Mouse (Mus musculus): ENCODE results near the gene Kif26a. TPM values are rescaled to one million over a fixed set of nuclear protein-coding genes. Genes with fewer than 3 reads are reported as not detected.

The Kif26a gene
- polyA plus RNA-seq (2012) = 0.01 TPM in 1 of 2 replicates, not detected in the other

- H3K4me3 ChIP-seq (replicated peaks) = peak within 1 kb of the TSS; percentile 32
- peaks cover 9% of the 10 kb centered on the region for H3K4me1 ChIP-seq (ENCODE audit: control insufficient read depth)
- TF ChIP-seq GATA1 (IDR thresholded peaks at IDR 0.05; ENCODE audit: low read length) (no peak), TAL1 (IDR thresholded peaks at IDR 0.05; ENCODE audit: low read length) (no peak)
- peaks cover 70% of the 10 kb centered on the region for H3K27me3 ChIP-seq (ENCODE audit: control insufficient read depth)
- H3K9me3 ChIP-seq (ENCODE audit: control insufficient read depth, low read length) = no peaks in the 10 kb centered on the region
- no peaks in the 10 kb centered on the region for H3K36me3 ChIP-seq (ENCODE audit: control insufficient read depth)
These were observed at the start of gene Kif26a for GRCm38 (mm10) chr12:112145875-112146651. Kif26a (plus strand) TSS chr12:112146208.

GRCm38 (mm10) chr12:112096733-112097117, 49.3 kb upstream of the Kif26a start:
- Histone ChIP-seq H3K27me3 (ENCODE audit: control insufficient read depth) (no peaks in the 10 kb centered on the region), H3K9me3 (ENCODE audit: control insufficient read depth, low read length) (no peaks in the 10 kb centered on the region)

GRCm38 (mm10) chr12:112100106-112100505, 45.9 kb upstream of the Kif26a start:
- TF ChIP-seq TAL1 (IDR thresholded peaks at IDR 0.05; ENCODE audit: low read length) (no peak), GATA1 (IDR thresholded peaks at IDR 0.05; ENCODE audit: low read length) (no peak)
- no peaks in the 10 kb centered on the region for H3K36me3 ChIP-seq (ENCODE audit: control insufficient read depth)
- no peak overlapping the region for H3K4me3 ChIP-seq (replicated peaks)
- no peaks in the 10 kb centered on the region for H3K27me3 ChIP-seq (ENCODE audit: control insufficient read depth)
- H3K9me3 ChIP-seq (ENCODE audit: control insufficient read depth, low read length) = no peaks in the 10 kb centered on the region
- H3K4me1 ChIP-seq (ENCODE audit: control insufficient read depth) = peaks cover 18% of the 10 kb centered on the region

More at GRCm38 (mm10) chr12:112096733-112097117, 49.3 kb upstream of the Kif26a start:
- Histone ChIP-seq H3K4me1 (ENCODE audit: control insufficient read depth) (no peaks in the 10 kb centered on the region), H3K4me3 (replicated peaks) (no peak overlapping the region), H3K36me3 (ENCODE audit: control insufficient read depth) (no peaks in the 10 kb centered on the region)
- no peak for TF ChIP-seq TAL1 (IDR thresholded peaks at IDR 0.05; ENCODE audit: low read length)
- no peak for TF ChIP-seq GATA1 (IDR thresholded peaks at IDR 0.05; ENCODE audit: low read length)

- TF ChIP-seq TAL1 (IDR thresholded peaks at IDR 0.05; ENCODE audit: low read length) = no peak
- no peak for TF ChIP-seq GATA1 (IDR thresholded peaks at IDR 0.05; ENCODE audit: low read length)
- no peaks in the 10 kb centered on the region for H3K27me3 ChIP-seq (ENCODE audit: control insufficient read depth)
- H3K9me3 ChIP-seq (ENCODE audit: control insufficient read depth, low read length) = no peaks in the 10 kb centered on the region
- no peaks in the 10 kb centered on the region for H3K36me3 ChIP-seq (ENCODE audit: control insufficient read depth)
- peaks cover 18% of the 10 kb centered on the region for H3K4me1 ChIP-seq (ENCODE audit: control insufficient read depth)
- H3K4me3 ChIP-seq (replicated peaks) = no peak overlapping the region
These were observed 45.0 kb upstream of the Kif26a start for GRCm38 (mm10) chr12:112101045-112101444.

- Histone ChIP-seq H3K27me3 (ENCODE audit: control insufficient read depth) (peaks cover 11% of the 10 kb centered on the region), H3K36me3 (ENCODE audit: control insufficient read depth) (no peaks in the 10 kb centered on the region), H3K4me1 (ENCODE audit: control insufficient read depth) (peaks cover 18% of the 10 kb centered on the region), H3K9me3 (ENCODE audit: control insufficient read depth, low read length) (no peaks in the 10 kb centered on the region), H3K4me3 (replicated peaks) (no peak overlapping the region)
- no peak for TF ChIP-seq GATA1 (IDR thresholded peaks at IDR 0.05; ENCODE audit: low read length)
- TF ChIP-seq TAL1 (IDR thresholded peaks at IDR 0.05; ENCODE audit: low read length) = no peak
These were observed 42.8 kb upstream of the Kif26a start for GRCm38 (mm10) chr12:112103179-112103578.

- no peaks in the 10 kb centered on the region for H3K9me3 ChIP-seq (ENCODE audit: control insufficient read depth, low read length)
- no peaks in the 10 kb centered on the region for H3K36me3 ChIP-seq (ENCODE audit: control insufficient read depth)
- no peak for TF ChIP-seq TAL1 (IDR thresholded peaks at IDR 0.05; ENCODE audit: low read length)
- no peak for TF ChIP-seq GATA1 (IDR thresholded peaks at IDR 0.05; ENCODE audit: low read length)
- H3K27me3 ChIP-seq (ENCODE audit: control insufficient read depth) = peaks cover 11% of the 10 kb centered on the region
- H3K4me1 ChIP-seq (ENCODE audit: control insufficient read depth) = peaks cover 18% of the 10 kb centered on the region
- no peak overlapping the region for H3K4me3 ChIP-seq (replicated peaks)
These were observed 41.1 kb upstream of the Kif26a start for GRCm38 (mm10) chr12:112104890-112105289.

GRCm38 (mm10) chr12:112106541-112106971, 39.5 kb upstream of the Kif26a start, which contains the start of gene Aspg:
Aspg (plus strand) TSS chr12:112106679.
- Histone ChIP-seq H3K36me3 (ENCODE audit: control insufficient read depth) (no peaks in the 10 kb centered on the region), H3K27me3 (ENCODE audit: control insufficient read depth) (peaks cover 11% of the 10 kb centered on the region)
- TF ChIP-seq TAL1 (IDR thresholded peaks at IDR 0.05; ENCODE audit: low read length) = no peak
- no peak for TF ChIP-seq GATA1 (IDR thresholded peaks at IDR 0.05; ENCODE audit: low read length)

GRCm38 (mm10) chr12:112107685-112108084, 38.3 kb upstream of the Kif26a start:
- H3K9me3 ChIP-seq (ENCODE audit: control insufficient read depth, low read length) = no peaks in the 10 kb centered on the region
- H3K4me3 ChIP-seq (replicated peaks) = no peak overlapping the region
- peaks cover 11% of the 10 kb centered on the region for H3K27me3 ChIP-seq (ENCODE audit: control insufficient read depth)
- H3K4me1 ChIP-seq (ENCODE audit: control insufficient read depth) = peaks cover 12% of the 10 kb centered on the region
- H3K36me3 ChIP-seq (ENCODE audit: control insufficient read depth) = no peaks in the 10 kb centered on the region
- no peak for TF ChIP-seq TAL1 (IDR thresholded peaks at IDR 0.05; ENCODE audit: low read length)
- TF ChIP-seq GATA1 (IDR thresholded peaks at IDR 0.05; ENCODE audit: low read length) = no peak

More at GRCm38 (mm10) chr12:112106541-112106971, 39.5 kb upstream of the Kif26a start, which contains the start of gene Aspg:
- Histone ChIP-seq H3K9me3 (ENCODE audit: control insufficient read depth, low read length) (no peaks in the 10 kb centered on the region), H3K4me1 (ENCODE audit: control insufficient read depth) (peaks cover 18% of the 10 kb centered on the region), H3K4me3 (replicated peaks) (no peak within 1 kb of the TSS)

- no peak for TF ChIP-seq GATA1 (IDR thresholded peaks at IDR 0.05; ENCODE audit: low read length)
- no peak for TF ChIP-seq TAL1 (IDR thresholded peaks at IDR 0.05; ENCODE audit: low read length)
- H3K4me1 ChIP-seq (ENCODE audit: control insufficient read depth) = peaks cover 4% of the 10 kb centered on the region
- no peaks in the 10 kb centered on the region for H3K36me3 ChIP-seq (ENCODE audit: control insufficient read depth)
- H3K27me3 ChIP-seq (ENCODE audit: control insufficient read depth) = peaks cover 11% of the 10 kb centered on the region
- H3K9me3 ChIP-seq (ENCODE audit: control insufficient read depth, low read length) = no peaks in the 10 kb centered on the region
- no peak overlapping the region for H3K4me3 ChIP-seq (replicated peaks)
These were observed 37.1 kb upstream of the Kif26a start for GRCm38 (mm10) chr12:112108696-112109445.

Measured in erythroblast, embryonic 14.5 days (primary cell).